Mouse (Mus musculus) myocyte (in vitro differentiated cells): ENCODE measurements around the gene Ccl27a.

Experiments used
- MAX ChIP-seq: IDR thresholded peaks from one replicate; pipeline ENCODE4 v1.6.1; 2011; ENCODE audit warnings: low read depth, mild to moderate bottlenecking, control low read depth
- POLR2A ChIP-seq: IDR thresholded peaks from one replicate; pipeline ENCODE4 v1.6.1; 2011; ENCODE audit warnings: low read depth, mild to moderate bottlenecking, control low read depth, moderate library complexity; ENCODE audit not compliant: insufficient read length

DNA sequence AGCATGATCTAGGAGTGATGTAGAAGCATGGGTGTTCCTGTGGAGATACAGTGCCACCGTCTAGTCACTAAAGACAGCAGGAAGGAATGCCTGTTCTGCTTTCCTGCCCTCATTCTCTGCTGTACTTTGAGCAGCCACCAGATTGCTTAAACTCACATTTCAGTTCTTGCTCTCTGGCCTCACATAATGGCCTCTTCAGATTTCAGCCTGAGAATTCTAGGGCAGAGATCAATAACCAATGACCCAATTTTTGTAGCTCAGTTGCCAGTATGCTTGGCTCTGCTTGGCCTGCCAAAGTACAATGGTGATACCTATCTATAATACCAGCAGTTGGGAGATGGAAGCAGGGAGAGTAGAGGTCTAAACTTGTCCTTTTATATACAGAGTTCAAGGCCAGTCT, 29.0 kb downstream of the Ccl27a start:
- TF ChIP-seq POLR2A (no peak), MAX (no peak)
